Mouse (Mus musculus) liver, adult 2 months (tissue): ENCODE results near the gene Nmrk1.

ENCODE experiments used
- CTCF ChIP-seq: fragments of 200-500 bp; IDR thresholded peaks from 2 replicates; pipeline ENCODE4 v1.5.1; 2011; ENCODE audit warnings: low read depth, low read length, control low read depth
- POLR2A ChIP-seq: fragments of 200-500 bp; IDR thresholded peaks from 2 replicates; pipeline ENCODE4 v1.6.1; 2011; ENCODE audit warnings: low read length, control low read depth; ENCODE audit not compliant: insufficient read depth; ENCODE audit errors: extremely low read depth

- TF ChIP-seq CTCF, result no peak
- TF ChIP-seq POLR2A, result no peak
Measured at GRCm38 (mm10) chr19:18593722-18594121, 38.0 kb upstream of the Nmrk1 start.
